Mouse (Mus musculus) brain, embryonic 14.5 days (tissue): ENCODE measurements at regions not wholly inside any gene's neighbourhood (a gene's known extent, or its start where the extent isn't known, plus 50 kb on each side); places are given as distances from the start of the nearest gene placed in this dataset.

Source experiments
- CTCF ChIP-seq: fragments of 200-500 bp; IDR thresholded peaks from 2 replicates; pipeline ENCODE4 v1.5.1; 2012; ENCODE audit warnings: inconsistent platforms, mild to moderate bottlenecking, moderate library complexity, borderline replicate concordance; ENCODE audit not compliant: insufficient read depth, insufficient read length; ENCODE audit errors: extremely low read depth
- POLR2A ChIP-seq: fragments of 200-500 bp; IDR thresholded peaks from 2 replicates; pipeline ENCODE4 v1.6.1; 2012; ENCODE audit warnings: mild to moderate bottlenecking, inconsistent platforms, borderline replicate concordance; ENCODE audit not compliant: poor library complexity, insufficient read depth, insufficient read length, severe bottlenecking; ENCODE audit errors: extremely low read depth

GRCm38 (mm10) chr4:12490066-12490465 is 318.3 kb upstream of the Fam92a start:
- no peak for TF ChIP-seq POLR2A
- TF ChIP-seq CTCF = no peak
